Mouse (Mus musculus): ENCODE measurements around the gene Csnk1g1.

Csnk1g1 gene

DNA sequence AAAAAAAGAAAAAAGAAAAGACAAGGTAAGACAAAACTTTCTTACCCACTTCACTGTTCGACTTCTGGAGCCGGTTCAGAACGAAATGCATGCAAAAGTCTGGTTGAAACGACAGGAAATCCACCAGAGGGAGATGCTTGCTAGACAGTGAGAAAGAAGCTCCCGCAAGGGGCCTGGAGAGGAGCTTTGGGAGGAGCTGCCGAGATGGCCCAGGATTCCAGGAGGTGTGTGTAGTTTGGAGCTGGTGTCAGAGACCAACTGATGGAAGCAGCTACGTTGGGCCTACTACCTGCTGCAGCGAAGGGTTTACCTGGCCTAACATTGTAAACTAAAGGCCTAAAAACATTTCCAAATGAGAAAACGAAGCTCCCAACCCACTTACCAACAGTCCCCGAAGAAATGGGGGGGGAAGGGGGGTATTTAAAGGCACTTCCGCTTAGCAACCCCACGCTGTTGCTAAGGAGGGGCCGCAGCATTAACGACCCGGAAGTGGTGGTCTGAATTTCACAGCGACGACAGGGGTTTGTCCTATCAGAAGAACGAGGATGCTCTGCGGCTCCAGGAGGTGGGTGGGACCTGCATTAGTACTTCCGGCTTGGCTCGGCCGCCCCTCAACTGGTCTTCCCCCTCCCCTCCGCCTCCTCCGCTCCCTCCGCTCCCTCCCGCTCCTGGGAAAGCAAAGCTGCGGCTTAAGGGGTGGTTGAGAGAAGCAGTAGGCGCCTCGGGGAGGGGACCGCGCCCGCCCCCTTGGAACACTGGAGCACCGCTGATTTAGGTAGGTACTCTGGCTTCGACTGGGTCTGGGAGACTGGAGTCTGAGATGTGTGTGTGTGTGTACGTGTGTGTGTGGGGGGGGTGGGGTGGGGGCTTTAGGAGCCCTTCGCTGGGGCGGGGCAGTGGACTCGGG, at the start of gene Csnk1g1, which contains the start of gene Trip4:
Csnk1g1 (plus strand) TSS at position 531 of the 907 bp plus-strand sequence.
Trip4 (minus strand) TSS at position 401 of the 907 bp plus-strand sequence.
- peak; percentile 87 for DNase-seq

DNA sequence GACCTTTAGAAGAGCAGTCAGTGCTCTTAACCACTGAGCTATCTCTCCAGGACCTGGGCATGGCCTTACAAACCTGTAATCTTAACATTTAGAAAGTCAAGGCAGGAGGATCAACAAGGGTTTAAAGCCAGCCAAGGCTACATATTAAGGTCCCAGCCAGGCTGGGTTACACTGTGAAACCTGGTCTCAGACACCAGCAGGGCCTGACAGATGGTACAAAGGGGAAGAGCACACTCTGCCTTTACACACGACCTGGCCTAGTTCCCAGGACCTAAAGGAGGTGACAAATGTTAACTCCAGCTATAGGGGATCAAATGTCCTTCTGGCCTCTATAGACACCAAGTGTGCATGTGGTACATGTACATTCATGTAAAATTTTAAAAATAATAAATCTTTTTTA, 49.1 kb upstream of the Csnk1g1 start:
- DNase-seq = no peak

DNA sequence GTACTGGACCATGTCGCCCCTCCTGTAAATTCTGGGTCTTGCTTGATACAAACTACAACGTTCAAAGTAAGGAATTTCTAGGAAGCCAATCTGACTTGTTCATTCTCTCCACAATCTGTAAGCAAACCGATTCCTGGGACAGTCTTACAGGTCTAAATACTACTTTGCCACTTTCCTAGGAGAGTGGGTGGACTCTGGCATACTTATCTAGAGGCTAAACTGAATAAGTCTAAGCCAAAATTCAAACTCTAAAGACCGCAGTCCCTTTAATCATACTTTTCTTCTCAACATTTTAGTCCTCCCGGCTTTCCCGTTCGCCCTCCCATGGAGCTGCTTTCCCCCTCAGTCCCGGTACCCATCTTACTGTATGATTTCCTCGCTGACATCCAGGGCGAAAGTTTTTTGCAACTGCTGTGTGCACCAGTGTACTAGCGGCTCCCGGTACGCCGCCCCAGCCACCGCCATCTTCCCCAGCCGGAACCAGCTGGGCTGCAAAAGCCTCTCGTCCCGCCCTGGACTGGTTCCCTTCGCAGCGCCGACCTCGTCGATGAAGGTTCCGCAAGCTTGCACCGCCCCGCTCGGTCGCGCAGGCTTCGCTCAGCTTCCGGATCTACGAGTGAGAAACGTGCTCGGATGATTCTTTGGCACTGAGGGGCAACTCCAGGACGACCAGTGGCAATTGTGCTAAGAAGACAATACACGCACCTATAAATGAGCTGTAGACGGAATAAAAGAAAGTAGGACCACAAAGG, 24.0 kb upstream of the Csnk1g1 start:
- peak; percentile 89 for DNase-seq

DNA sequence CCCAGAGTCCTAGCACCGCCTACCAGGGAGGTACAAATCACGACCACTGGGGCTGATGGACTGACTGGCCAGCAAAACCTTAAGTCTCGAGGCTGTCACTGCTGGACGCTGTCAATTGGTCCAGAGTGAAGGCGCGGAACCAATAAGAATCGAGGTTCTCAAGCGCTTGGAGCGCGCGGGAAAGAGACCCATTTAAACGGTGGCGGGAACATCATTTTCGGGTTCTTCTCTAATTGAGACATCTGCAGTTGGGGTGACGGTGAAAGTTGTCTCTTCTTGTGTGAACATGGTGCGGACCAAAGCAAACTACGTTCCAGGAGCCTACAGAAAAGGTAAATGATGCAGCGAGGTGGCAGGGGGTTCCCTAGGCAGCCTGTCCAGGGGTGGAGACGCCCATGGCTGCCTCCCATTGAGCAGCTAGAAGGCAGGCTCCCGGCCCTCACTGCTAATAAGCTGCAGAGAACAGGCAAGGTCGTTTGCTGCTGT, 18.5 kb upstream of the Csnk1g1 start, which contains the start of gene Pclaf:
Pclaf (plus strand) TSS at position 95 of the 486 bp plus-strand sequence.
- DNase-seq = peak; percentile 47

DNA sequence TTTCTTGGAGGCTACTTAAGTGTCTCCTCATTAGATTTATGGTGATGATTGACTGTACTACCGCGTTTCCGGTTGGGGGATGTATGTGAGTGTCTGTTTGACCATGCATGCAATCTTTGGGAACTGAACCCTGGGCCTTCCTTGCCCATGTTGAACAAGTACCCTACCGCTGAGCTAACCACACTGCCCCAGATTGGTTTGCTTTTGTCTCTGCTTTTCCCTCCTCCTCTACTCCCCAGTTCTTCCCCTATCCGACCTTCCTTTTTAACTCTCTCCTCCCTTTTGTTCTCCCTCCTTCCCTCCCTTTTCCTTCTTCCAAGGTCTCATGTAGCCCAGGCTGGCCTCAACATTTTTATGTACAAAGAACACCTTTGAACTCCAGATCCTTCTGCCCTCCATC, 17.6 kb upstream of the Csnk1g1 start:
- no peak for DNase-seq

DNA sequence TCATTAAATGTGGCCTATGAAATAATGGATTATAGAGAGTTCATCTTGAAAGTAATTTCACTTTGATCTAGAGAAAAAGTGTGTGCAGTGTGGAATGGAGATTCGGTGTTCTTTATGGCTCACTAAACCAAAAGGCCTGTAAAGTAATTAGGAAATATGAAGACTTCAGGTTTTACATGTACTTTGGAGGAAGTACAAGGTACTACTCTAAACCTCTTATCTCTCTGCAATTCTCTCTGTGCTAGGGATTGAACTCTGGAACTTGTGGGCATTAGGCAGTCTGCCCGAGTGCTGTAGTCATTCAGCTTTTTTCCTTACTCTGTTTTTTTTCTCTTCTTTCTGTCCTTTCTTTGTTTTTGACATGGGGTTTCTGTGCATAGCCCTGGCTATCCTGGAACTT, 11.7 kb upstream of the Csnk1g1 start:
- DNase-seq = no peak

DNA sequence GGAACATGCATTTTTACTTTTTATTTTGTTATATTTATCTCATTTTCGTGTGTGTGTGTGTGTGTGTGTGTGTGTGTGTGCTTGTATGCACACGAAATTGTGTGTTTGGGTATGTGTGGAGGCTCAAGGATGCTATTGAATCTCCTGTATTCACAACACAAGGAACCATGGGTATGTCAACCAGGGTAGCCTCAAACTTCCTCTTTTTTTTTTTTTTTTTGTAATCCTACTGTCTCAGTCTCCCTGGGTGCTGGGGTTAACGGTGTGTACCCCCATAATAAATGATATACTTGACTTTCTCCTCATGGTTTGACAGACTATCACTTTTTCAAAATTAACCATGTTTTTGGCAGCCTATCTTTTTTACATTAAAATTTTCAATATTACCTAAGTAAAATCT, 5.8 kb upstream of the Csnk1g1 start:
- DNase-seq = no peak

DNA sequence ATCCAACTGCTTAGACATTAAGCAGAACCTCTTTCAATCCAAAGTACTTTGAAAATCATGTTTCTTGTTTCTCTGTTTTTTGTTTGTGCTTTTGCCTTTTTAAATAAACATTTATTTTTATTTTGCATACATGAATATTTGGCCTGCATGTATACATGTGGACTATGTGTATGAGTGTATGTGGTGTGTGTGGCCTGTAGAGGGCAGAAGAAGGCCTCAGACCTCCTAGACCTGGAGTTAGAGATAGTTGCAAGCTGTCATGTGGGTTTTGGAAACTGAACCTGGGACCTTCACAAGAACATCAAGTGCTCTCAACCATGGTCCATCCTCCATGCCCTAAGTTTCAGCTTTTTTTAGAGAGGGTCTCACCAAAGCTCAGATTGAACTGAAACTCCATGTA, 5.3 kb upstream of the Csnk1g1 start:
- no peak for DNase-seq

DNA sequence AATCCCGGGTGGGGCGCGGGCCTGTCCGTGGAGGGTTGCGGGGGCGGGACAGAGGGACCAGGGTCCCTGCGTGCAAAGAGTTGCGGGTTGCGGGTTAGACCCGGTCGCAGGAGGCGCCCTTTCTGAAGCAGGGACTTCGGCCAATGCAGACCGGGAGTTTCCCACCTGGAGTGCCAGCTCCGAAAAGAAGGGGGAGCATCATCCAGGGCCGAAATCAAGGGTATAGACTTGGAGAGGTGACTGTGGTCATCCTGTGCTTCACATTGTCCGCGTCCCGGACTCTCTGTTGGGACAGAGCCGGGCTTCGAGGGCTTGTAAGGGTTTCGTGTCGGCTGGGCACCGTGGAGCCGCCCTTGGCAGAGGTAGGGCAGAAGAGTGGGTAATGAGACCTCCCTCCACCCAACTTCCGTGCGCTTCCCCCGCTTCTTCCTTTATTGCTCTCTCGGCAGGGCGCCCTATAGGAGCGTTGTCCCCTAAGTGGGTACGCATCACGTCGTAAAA, 627 bp downstream of the Csnk1g1 start:
- DNase-seq = peak; percentile 62

DNA sequence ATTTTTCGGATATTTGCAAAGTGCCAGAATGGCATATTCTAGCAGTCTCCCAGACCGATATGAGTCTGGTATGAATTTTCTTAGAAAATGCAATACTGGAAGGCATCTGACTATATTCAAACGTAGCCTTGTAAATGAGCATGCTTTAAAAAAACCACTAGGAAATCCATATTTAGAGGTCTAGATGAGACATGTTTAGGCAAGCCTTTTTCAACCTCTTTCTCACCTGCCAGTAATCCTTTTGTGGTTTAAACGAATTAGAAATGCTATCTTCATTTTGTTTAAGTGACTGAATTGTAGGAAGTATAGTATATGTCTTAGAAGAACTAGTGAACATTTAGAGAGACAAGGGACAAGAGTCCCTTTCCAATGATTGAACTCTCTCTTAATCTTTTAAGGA, 1.1 kb downstream of the Csnk1g1 start:
- DNase-seq = no peak

DNA sequence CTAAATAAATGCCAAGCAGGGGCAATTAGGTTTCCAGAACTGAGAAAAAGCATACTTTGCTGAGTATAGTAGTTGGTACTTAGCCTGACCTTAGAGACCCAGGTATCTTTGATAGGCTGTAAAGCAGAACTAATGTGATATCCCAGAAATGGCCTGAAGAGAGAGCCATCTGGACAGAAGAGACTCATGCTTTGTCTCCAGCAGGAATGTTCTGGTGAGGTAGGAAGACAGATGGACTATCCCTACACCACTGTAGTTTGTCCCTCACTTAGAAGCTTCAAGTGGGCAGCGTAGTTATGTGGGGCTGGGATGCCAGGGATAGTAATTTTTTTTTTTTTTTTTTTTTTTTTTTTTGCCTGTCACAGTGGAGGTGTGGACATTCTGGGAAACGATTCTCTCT, 5.3 kb downstream of the Csnk1g1 start:
- DNase-seq = no peak

DNA sequence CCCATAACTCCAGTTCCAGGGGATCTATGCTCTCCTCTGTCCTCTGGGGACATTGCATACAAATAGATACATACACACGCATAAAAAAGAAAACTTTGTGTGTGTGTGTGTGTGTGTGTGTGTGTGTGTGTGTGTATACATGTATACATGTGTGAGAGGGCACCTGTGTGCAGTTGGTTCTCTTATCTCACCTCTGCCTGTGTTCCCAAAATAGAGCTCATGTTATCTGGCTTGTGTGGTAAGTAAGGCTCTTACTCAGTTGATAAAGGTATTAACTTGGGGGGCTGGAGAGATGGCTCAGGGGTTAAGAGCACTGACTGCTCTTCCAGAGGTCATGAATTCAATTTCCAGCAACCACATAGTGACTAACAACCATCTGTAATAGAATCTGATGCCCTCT, 8.3 kb downstream of the Csnk1g1 start:
- DNase-seq = no peak

DNA sequence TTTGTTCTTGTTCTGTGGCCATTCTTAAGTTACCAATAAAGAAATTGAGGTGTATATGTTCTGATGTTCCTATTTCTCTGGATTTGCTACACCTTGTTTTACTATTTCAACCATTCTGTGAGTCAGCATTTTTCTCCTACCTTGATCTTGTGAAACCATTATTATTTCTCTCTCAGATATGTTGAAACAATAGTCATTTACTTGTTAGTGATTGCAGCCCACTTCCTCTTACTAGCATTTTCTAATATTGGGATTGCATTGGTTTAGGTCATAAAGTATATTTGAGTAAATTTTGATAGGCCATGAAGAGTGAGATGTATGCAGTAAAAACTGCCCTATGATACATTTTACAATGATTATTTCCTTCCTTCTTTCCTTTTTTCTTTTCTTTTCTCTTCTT, 19.7 kb downstream of the Csnk1g1 start:
- DNase-seq = no peak

DNA sequence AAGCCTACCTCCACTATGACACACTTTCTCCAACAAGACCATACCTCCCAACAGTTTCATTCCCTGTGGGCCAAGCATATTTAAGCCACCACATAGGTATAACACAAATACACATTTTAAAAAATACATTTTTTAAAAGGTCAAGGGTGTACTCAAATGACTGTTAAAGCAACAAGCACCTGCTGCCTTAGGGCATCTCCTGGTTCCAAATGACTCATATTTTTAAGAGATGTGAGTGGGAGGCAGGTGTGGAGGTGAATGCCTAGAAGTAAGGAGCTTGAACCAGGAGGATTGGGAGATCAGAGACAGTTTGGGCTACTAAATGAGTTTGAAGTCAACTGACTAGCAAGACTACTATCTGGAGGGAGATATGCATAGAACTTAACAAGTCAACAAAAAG, 21.1 kb downstream of the Csnk1g1 start:
- no peak for DNase-seq

DNA sequence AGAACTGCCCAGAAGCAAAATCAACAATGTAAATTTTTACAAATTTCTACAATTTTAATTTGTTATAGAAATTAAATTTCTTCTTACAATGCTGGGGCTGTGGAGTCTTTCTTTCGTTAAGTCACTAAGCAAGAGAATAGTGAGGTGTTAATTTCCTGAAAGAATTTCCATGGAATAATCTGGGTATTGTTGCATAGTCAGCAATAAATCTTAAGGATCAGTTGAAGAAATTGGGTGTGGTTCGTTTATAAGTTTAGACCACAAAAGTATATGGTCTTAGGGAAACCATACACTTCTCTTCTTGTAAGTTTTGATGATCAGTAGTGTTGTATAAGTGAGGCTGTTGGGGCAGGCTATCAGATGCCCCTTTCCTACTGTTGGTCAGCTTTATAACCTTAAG, 28.8 kb downstream of the Csnk1g1 start:
- DNase-seq = no peak

DNA sequence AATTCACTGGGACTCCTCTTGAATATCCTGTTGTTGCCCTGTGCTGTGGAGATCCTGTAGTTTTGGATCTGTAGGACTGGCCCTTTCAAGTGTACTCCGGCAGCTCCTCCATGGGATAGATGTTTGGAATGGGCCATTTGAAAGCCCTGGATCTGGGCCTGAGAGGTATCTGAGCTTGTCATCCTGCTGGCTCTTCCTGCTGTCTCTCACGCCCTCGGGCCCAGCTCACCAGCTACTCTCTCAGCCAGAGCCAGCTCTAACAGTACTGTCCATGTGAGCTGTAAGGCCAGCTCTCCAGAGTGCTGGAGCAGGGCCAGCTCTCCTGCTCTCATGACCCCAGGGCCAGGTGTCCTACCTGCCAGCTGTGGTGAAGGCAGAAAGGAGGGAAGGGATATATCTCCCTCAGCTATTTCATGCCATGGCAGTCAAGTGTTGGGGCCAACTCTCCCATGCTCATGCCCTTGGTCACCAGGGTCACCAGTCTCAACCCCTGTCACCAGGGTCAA, 42.4 kb downstream of the Csnk1g1 start:
- DNase-seq = no peak

DNA sequence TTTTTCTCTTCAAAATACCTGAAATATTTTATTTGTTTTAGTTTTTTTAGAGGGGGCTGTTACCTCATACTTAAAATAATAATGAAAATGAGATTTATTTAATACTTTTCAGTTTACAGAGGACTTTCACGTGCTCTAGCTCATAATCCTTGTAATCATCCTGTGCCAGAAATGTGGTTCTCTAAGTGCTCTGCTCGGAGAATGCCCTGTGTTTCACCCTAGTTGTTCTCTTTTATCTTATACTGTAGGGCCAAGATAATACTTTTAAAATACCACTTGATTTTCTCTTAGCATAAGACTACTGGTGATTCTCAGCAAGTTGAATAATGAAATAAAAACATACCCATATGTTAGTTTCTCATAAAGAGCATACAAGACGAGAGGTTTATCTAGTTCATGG, 61.3 kb downstream of the Csnk1g1 start:
- DNase-seq = no peak

DNA sequence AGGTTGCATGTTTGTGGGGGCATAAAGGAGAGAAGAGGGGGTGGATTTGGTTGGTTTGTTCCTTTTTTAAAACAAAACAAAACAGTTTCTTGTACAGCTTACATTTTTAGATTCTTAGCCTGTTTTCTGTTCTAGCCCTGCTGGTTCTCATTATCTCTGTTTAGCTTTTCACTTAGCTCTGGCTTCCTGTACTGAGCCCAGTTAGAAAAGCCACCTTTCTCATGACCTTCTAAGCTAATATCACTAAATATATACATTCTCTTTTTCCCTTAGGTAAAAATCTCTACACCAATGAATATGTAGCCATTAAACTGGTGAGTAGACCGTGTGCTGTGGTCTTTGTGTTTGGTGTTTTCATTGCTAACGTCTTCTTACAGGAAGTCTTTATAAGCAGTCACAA, 64.5 kb downstream of the Csnk1g1 start:
- DNase-seq = no peak

DNA sequence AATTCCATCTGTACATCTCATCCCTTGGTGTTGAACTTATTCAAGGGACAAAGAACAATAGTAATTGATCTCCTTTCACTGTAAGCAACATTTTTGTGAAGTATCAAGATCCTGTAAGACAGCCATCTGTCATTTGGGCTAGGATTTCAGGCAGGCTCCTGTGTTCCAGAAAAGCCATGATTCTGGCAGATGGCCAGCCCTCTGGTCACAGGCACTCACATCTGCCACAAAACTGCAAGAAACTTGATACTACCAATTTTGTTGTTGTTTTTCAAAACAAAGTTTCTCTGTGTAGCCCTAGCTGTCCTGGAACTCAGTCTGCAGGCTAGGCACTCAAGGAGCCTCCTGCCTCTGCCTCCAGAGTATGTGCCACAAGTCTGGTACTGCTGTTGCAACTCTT, 67.2 kb downstream of the Csnk1g1 start:
- peak; percentile 21 for DNase-seq

DNA sequence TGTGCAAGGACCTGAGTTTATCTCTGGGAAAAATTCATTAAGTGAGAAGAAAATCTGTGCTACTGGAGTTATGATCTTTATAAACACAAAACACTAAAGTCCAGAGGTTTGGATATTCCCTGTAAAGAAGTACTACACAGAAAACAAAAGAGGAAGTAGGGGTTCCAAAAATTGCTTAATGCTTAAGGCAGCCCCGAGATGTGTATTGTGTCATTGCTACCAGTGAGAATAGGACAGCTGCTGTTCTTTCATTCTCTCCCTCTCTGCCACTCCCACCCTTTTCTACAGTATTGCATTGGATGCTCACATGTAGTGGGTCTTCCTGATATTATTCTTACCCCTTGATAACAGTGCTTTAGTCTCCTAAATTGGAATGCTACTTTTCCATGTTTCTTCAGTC, 74.1 kb downstream of the Csnk1g1 start:
- no peak for DNase-seq

DNA sequence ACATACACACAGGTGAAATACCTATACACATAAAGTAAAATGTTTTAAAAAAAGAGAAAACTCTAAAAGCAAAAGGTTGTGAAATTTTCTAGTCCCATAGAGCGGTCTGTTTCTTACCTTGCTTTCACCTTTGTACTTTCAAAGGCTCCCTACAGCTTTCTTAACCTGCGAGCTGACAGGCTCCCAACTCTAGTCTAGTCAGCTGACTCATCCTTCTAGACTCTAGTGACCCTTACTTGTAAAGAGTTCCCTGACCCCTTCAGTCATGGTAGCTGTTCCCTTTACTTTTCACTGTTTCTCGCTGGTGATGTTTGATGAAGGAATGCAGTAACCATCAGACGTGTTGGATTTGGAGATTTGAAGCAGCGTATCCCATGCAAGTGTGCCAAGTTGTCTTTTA, 78.3 kb downstream of the Csnk1g1 start:
- no peak for DNase-seq

DNA sequence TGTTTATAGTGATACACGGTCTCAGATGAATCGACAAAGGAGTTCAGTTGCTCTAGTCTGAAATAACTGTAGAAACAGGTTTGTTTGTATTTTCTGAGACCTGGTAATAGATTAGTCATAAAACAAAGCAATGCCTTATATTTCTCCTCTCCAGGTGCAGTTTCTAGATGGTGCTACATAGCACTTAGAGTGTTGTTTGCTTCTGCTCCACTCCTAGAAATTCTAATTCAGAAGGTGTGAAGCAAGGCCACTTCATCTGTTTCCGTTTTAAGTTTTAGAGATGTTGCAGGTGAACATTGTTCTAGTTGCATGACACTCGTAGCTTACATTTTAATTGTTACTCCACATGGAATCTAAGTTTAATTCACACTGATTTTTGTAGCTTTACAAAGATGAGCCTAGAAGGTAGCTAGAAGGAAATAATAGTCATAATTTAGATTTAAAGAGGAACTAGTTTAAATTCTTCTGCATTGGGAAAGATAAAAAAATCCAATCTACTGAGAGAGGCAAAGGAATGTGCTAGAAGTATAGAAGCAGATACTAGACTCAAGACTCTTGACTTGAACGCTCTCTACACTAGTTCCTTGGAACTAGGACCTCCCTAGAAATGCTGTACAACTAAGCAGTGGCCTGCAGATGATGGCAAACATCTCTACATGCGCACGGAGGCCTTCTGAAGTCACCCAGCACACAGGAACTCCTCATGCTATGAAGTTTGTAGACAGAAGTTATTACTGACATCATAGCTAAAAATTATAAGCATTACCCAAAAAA, 87.1 kb downstream of the Csnk1g1 start:
- no peak for DNase-seq

DNA sequence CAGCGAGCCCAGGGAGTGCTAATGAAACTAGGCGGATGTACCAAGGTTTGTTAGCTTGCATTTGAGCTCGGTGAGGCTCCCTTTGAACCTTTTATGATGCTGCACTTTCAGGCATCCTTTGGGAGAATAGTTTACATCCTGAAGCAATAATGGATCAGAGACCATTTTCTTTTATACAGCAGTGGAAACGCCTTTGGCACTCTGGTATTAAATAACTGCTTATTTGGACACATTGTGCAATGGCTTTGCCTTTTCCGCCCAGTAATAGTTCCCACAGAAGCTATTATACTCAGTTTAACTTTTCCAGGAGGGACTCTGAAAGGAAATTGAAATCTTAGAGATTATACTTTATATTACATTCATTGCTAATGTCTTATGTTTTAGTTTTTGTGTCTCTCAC, 90.2 kb downstream of the Csnk1g1 start:
- DNase-seq = no peak

All from right cerebral cortex, postnatal 4 days (tissue).